Mouse (Mus musculus) CH12.LX (cell line): ENCODE measurements at regions not wholly inside any gene's neighbourhood (a gene's known extent, or its start where the extent isn't known, plus 50 kb on each side); places are given as distances from the start of the nearest gene placed in this dataset.

Experiments
- DNase-seq: peaks from one replicate; pipeline ENCODE4 v3.0.0-alpha.2; 2013; ENCODE audit errors: extremely low read depth
- H3K27ac ChIP-seq: 2 replicates; pipeline ENCODE4 v1.5.1; 2012; ENCODE audit warnings: low read depth, mild to moderate bottlenecking, control low read depth, moderate library complexity; ENCODE audit not compliant: insufficient read depth
- H3K27me3 ChIP-seq: replicated peaks from 2 replicates; pipeline ENCODE3; 2012; ENCODE audit warnings: inconsistent platforms
- H3K36me3 ChIP-seq, 2 experiments: replicated peaks in 1 of 2; 2 replicates each; pipeline versions ENCODE3 to v1.6.1; 2012; ENCODE audit warnings: inconsistent platforms in 1 of 2, low read length in 1 of 2, mild to moderate bottlenecking in 1 of 2, mixed read lengths in 1 of 2, moderate library complexity in 1 of 2; ENCODE audit not compliant: control insufficient read depth in 1 of 2, insufficient read depth in 1 of 2
- H3K4me1 ChIP-seq, 2 experiments: 2 replicates each; pipeline ENCODE4 v1.6.1; 2012; ENCODE audit warnings: inconsistent platforms in 1 of 2, moderate library complexity in 1 of 2; ENCODE audit not compliant: insufficient read depth in 2 of 2, control insufficient read depth in 1 of 2
- H3K4me2 ChIP-seq: 2 replicates; pipeline ENCODE4 v1.6.1; 2012; ENCODE audit warnings: low read depth, mild to moderate bottlenecking, control low read depth; ENCODE audit not compliant: poor library complexity, insufficient read depth, severe bottlenecking
- H3K4me3 ChIP-seq, 3 experiments: fragments of 150-350 bp in 1 of 3; sonication (generic) in 1 of 3; replicated peaks in 1 of 3; 2 replicates each; pipeline versions ENCODE3 to v1.5.1; 2011 to 2012; ENCODE audit warnings: low read depth in 2 of 3, low read length in 2 of 3, mild to moderate bottlenecking in 2 of 3, moderate library complexity in 2 of 3, control low read depth in 1 of 3, improper control_type of control experiment in 1 of 3, inconsistent platforms in 1 of 3, mixed read lengths in 1 of 3; ENCODE audit not compliant: poor library complexity in 1 of 3
- H3K79me2 ChIP-seq: replicated peaks from 2 replicates; pipeline ENCODE4 v1.6.1; 2012; ENCODE audit warnings: mild to moderate bottlenecking, moderate library complexity; ENCODE audit not compliant: control insufficient read depth, poor library complexity, insufficient read depth, severe bottlenecking; ENCODE audit errors: extremely low read depth
- H3K9ac ChIP-seq: 2 replicates; pipeline ENCODE4 v1.6.1; 2012; ENCODE audit warnings: low read depth, mild to moderate bottlenecking, control low read depth, moderate library complexity; ENCODE audit not compliant: insufficient read depth
- H3K9me3 ChIP-seq: replicated peaks from 2 replicates; pipeline ENCODE3; 2012; ENCODE audit warnings: low read length, inconsistent platforms, mixed read lengths
- CHD1 ChIP-seq: IDR thresholded peaks from 2 replicates; pipeline ENCODE4 v1.6.1; 2012; ENCODE audit warnings: low read depth, low read length, improper control_type of control experiment, inconsistent platforms
- CHD2 ChIP-seq: IDR thresholded peaks from 2 replicates; pipeline ENCODE4 v1.6.1; 2011; ENCODE audit warnings: low read length, improper control_type of control experiment
- CTCF ChIP-seq, 2 experiments: IDR thresholded peaks in 1 of 2; conservative IDR thresholded peaks in 1 of 2; 2 replicates each; pipeline ENCODE4 v1.5.1; 2011 to 2012; ENCODE audit warnings: low read depth in 2 of 2, low read length in 2 of 2, improper control_type of control experiment in 1 of 2, inconsistent platforms in 1 of 2, mild to moderate bottlenecking in 1 of 2, moderate library complexity in 1 of 2
- ELF1 ChIP-seq: IDR thresholded peaks from 2 replicates; pipeline ENCODE4 v1.6.1; 2014; ENCODE audit warnings: low read depth, mild to moderate bottlenecking, inconsistent platforms, low read length, improper control_type of control experiment
- ETS1 ChIP-seq: conservative IDR thresholded peaks from 2 replicates; pipeline ENCODE4 v1.6.1; 2012; ENCODE audit warnings: low read depth, mild to moderate bottlenecking, inconsistent platforms, low read length, improper control_type of control experiment, moderate library complexity
- MAZ ChIP-seq: IDR thresholded peaks from 2 replicates; pipeline ENCODE4 v1.6.1; 2012; ENCODE audit warnings: low read depth, mild to moderate bottlenecking, inconsistent platforms, low read length, improper control_type of control experiment, moderate library complexity
- MEF2A ChIP-seq: IDR thresholded peaks from 2 replicates; pipeline ENCODE4 v1.6.1; 2014; ENCODE audit warnings: low read depth, mild to moderate bottlenecking, inconsistent platforms, low read length, improper control_type of control experiment, borderline replicate concordance
- NELFE ChIP-seq: IDR thresholded peaks from 2 replicates; pipeline ENCODE4 v1.6.1; 2011; ENCODE audit warnings: low read depth, low read length, improper control_type of control experiment
- PAX5 ChIP-seq: IDR thresholded peaks from 2 replicates; pipeline ENCODE4 v1.6.1; 2012; ENCODE audit warnings: low read length, inconsistent platforms, mixed read lengths
- SIN3A ChIP-seq: IDR thresholded peaks from 2 replicates; pipeline ENCODE4 v1.6.1; 2012; ENCODE audit warnings: low read length, improper control_type of control experiment, inconsistent platforms
- USF2 ChIP-seq: conservative IDR thresholded peaks from 2 replicates; pipeline ENCODE4 v1.6.1; 2011; ENCODE audit warnings: low read depth, low read length, improper control_type of control experiment
- dilution Hi-C: fragments of 300-500 bp; cut with MboI; formaldehyde crosslinking; loops from 2 replicates; pipeline ENCODE4 v1.14.3; 2020; ENCODE audit warnings: low sequenced_read_pairs; ENCODE audit not compliant: extremely low pct_unique_long_range_greater_than_20kb, extremely low pct_ligation_motif_present
- in situ Hi-C: fragments of 300-500 bp; cut with MboI; formaldehyde crosslinking; loops from 3 replicates; pipeline ENCODE4 v1.14.3; 2019; ENCODE audit warnings: low sequenced_read_pairs, low pct_ligation_motif_present, low pct_unique_long_range_greater_than_20kb, mixed read lengths

DNA sequence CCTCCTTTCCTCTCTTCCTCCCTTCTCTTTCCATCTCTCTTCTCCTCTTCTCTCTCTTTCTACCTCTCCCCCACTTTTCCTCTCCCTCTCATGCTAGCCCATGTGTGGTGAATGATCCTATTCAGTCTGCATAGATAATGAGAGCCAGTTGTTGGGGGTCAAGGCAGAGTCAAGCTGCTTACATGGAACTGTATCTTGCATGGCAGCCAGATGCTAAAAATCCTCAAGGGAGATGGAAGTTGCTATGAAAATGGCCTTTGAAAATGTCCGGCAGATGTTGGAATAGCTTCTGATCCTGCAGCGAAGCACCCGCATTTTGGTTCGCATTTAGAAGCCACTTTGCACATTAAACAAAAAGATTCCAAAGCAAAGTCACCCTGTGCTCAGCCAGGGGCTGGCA, 121.9 kb upstream of the Vstm2b start:
- H3K4me2 ChIP-seq: no peak overlapping the region
- in situ Hi-C loops: no loop called here
- no peaks in the 10 kb centered on the region for H3K27me3 ChIP-seq
- H3K36me3 ChIP-seq: no peaks in the 10 kb centered on the region
- TF ChIP-seq ETS1: no peak
- no peak for TF ChIP-seq NELFE
- TF ChIP-seq CHD1: no peak
- no peak for TF ChIP-seq USF2
- no peak for TF ChIP-seq ELF1
- TF ChIP-seq CHD2: no peak
- H3K79me2 ChIP-seq: no peaks in the 10 kb centered on the region
- peaks cover 0 to 6% of the 10 kb centered on the region in 2 experiments; a peak in 1 of 4 replicates for H3K4me1 ChIP-seq
- no peak overlapping the region for H3K27ac ChIP-seq
- dilution Hi-C loops: no loop called here
- no peak for DNase-seq
- H3K9ac ChIP-seq: no peak overlapping the region
- H3K9me3 ChIP-seq: no peaks in the 10 kb centered on the region
- H3K4me3 ChIP-seq: no peak overlapping the region

DNA sequence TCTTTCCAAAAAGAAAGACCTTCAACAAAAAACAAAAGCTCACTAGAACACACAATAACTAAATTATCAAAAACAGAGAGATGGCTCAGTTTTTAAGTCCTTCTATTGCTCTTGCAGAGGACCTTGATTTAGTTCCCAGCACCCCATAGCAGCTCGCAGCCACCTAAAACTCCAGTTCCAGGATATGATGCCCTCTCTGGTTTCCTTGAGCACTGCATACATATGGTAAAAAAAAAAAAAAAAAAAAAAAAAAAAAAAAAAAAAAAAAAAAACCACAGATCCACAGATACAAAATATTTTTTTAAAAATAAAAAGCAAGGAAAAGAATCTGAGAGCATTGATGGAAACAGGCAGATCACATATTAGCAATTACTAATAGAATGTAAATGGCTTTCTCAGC, 113.2 kb upstream of the Vstm2b start:
- Histone ChIP-seq H3K9me3 (no peaks in the 10 kb centered on the region), H3K36me3 (no peaks in the 10 kb centered on the region), H3K9ac (no peak overlapping the region), H3K4me3 (no peak overlapping the region), H3K27me3 (no peaks in the 10 kb centered on the region), H3K79me2 (no peaks in the 10 kb centered on the region), H3K4me1 (peaks cover 0 to 11% of the 10 kb centered on the region in 2 experiments; a peak in 1 of 4 replicates), H3K4me2 (no peak overlapping the region), H3K27ac (no peak overlapping the region)
- TF ChIP-seq USF2 (no peak), ELF1 (no peak), SIN3A (no peak), MEF2A (no peak), MAZ (no peak)
- DNase-seq: no peak
- dilution Hi-C loops: no loop called here
- in situ Hi-C loops: no loop called here

DNA sequence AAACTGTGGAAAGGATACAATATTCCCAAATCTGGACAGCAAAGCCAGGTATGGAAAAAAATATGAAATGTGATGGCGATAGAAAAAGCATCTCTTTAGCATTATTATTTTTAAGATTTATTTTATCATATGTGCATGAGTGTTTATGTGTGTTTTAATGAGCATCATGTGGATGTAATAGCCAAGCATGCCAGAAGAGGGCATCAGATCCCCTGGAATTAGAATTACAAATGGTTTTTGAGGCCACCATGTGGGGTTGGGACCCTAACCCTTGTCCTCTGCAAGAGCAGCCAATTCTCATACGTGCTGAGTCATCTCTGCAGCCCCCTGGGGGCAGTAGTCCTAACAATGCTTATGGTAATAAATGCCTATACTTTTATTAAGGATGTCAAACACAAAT, 111.4 kb upstream of the Vstm2b start:
- 0 out of 4 replicates have a peak, but pooled peaks of 1 of the 2 experiments have one; percentile 10 for TF ChIP-seq CTCF (conservative IDR thresholded peaks at IDR 0.05 in 1 of 2, IDR thresholded peaks at IDR 0.05 in 1 of 2; ENCODE audit: low read depth in 2 of 2, low read length in 2 of 2)
- no peak for TF ChIP-seq PAX5
- in situ Hi-C loops: no loop called here
- Histone ChIP-seq H3K4me3 (no peak overlapping the region), H3K4me2 (no peak overlapping the region), H3K4me1 (peaks cover 0 to 22% of the 10 kb centered on the region in 2 experiments; a peak in 2 of 4 replicates), H3K9me3 (no peaks in the 10 kb centered on the region), H3K27ac (no peak overlapping the region), H3K79me2 (no peaks in the 10 kb centered on the region), H3K36me3 (no peaks in the 10 kb centered on the region), H3K27me3 (no peaks in the 10 kb centered on the region), H3K9ac (no peak overlapping the region)
- no peak for DNase-seq
- dilution Hi-C loops: no loop called here
